Mouse (Mus musculus) brain, embryonic 18.5 days (tissue): ENCODE results near the gene Cbr4.

ENCODE experiments used
- DNase-seq: peaks from one replicate; pipeline ENCODE4 v3.0.0-alpha.2; 2012; ENCODE audit warnings: low read depth, low spot score

Cbr4 gene

DNA sequence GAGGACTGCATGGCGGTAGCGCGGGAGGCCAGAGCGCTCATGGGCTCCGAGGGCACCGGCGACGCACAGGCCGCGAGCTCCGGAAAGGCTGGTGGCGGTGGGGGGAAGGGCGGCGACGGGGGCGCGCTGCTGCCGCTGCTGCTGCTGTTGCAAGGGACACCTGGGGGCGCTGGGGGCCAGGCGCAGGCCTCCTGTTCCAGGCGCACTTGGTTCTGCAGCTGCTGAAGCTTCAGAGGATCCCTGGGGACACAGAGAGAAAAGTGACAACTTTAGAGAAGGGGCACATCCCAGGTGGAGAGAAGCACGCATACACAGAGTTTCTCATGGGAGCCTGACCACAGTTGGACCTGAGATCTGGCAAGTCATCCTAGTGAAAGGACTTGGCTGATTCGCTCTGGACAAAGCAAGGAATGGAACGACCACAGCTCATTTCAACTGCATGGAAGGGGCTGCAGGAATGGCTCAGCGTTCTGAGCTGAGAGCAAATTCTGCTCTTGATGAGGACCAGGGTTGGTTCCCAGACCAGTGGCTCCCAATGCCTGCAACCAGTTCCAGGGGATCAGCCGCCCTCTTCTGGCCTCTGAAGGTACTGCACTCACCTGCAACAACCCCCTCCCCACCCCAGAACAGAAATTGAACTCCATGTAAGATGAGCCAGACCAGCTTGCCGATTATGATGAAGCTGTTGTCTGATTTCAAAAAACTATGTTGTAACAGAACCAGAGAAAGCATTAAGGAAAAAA, 62.6 kb downstream of the Cbr4 start:
- no peak for DNase-seq

DNA sequence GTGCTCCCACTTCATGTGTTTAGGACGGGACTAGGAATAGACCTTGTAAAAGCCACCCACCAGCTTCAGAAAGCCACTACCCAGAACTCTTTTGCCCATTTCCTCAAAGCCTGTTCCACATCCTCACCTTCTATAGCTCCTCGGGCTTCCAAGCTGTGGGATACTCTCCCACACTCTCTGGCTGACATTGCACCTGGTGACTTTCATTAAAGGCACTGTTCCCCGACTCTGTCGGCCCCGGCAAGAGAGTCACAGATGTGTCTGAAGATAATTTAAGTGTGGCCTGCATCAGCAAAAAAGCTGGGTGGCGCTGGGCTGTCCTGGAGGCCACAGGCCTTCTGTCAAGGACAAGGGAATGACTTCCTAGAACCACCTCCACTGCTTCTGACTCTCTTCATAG, 64.7 kb downstream of the Cbr4 start:
- no peak for DNase-seq

GRCm38 (mm10) chr8:61552755-61553402, 65.3 kb downstream of the Cbr4 start:
- no peak for DNase-seq

GRCm38 (mm10) chr8:61555343-61555742, 67.8 kb downstream of the Cbr4 start:
- DNase-seq = no peak

- DNase-seq = no peak
Observed at GRCm38 (mm10) chr8:61556219-61556618, 68.7 kb downstream of the Cbr4 start.
